Mouse (Mus musculus): ENCODE results near the gene Gm42417.

The Gm42417 gene

GRCm38 (mm10) chr1:36539186-36539585 lies at the start of gene Gm42417:
Gene Gm42417, minus strand, starts transcription at chr1:36539429.
- DNase-seq (ENCODE audit: low spot score) = no peak

- no peak for DNase-seq (ENCODE audit: low spot score)
Observed at GRCm38 (mm10) chr1:36587860-36588259, 48.6 kb upstream of the Gm42417 start.

GRCm38 (mm10) chr1:36586288-36586687 lies 47.1 kb upstream of the Gm42417 start:
- DNase-seq (ENCODE audit: low spot score) = no peak

GRCm38 (mm10) chr1:36583408-36584116 lies 44.3 kb upstream of the Gm42417 start:
- no peak for DNase-seq (ENCODE audit: low spot score)

- DNase-seq (ENCODE audit: low spot score) = no peak
Observed at GRCm38 (mm10) chr1:36582211-36582610, 43.0 kb upstream of the Gm42417 start.

GRCm38 (mm10) chr1:36581260-36581659 lies 42.0 kb upstream of the Gm42417 start:
- DNase-seq (ENCODE audit: low spot score) = no peak

GRCm38 (mm10) chr1:36580384-36581207 lies 41.4 kb upstream of the Gm42417 start:
- DNase-seq (ENCODE audit: low spot score) = peak; percentile 55

GRCm38 (mm10) chr1:36579974-36580383 lies 40.8 kb upstream of the Gm42417 start:
- DNase-seq (ENCODE audit: low spot score) = no peak

- no peak for DNase-seq (ENCODE audit: low spot score)
Observed at GRCm38 (mm10) chr1:36576991-36577675, 37.9 kb upstream of the Gm42417 start.

GRCm38 (mm10) chr1:36575347-36575746 lies 36.1 kb upstream of the Gm42417 start:
- DNase-seq (ENCODE audit: low spot score) = no peak

GRCm38 (mm10) chr1:36574196-36574955 lies 35.1 kb upstream of the Gm42417 start:
- no peak for DNase-seq (ENCODE audit: low spot score)

- DNase-seq (ENCODE audit: low spot score) = no peak
Observed at GRCm38 (mm10) chr1:36573524-36573923, 34.3 kb upstream of the Gm42417 start.

GRCm38 (mm10) chr1:36572709-36573108 lies 33.5 kb upstream of the Gm42417 start:
- DNase-seq (ENCODE audit: low spot score) = no peak

GRCm38 (mm10) chr1:36572140-36572700 lies 33.0 kb upstream of the Gm42417 start:
- DNase-seq (ENCODE audit: low spot score) = no peak

GRCm38 (mm10) chr1:36571627-36572026 lies 32.4 kb upstream of the Gm42417 start:
- no peak for DNase-seq (ENCODE audit: low spot score)

- DNase-seq (ENCODE audit: low spot score) = no peak
Observed at GRCm38 (mm10) chr1:36570320-36570719, 31.1 kb upstream of the Gm42417 start.

- DNase-seq (ENCODE audit: low spot score) = no peak
Observed at GRCm38 (mm10) chr1:36569694-36570276, 30.6 kb upstream of the Gm42417 start.

GRCm38 (mm10) chr1:36568776-36569175 lies 29.5 kb upstream of the Gm42417 start:
- no peak for DNase-seq (ENCODE audit: low spot score)

GRCm38 (mm10) chr1:36567818-36568603 lies 28.8 kb upstream of the Gm42417 start:
- DNase-seq (ENCODE audit: low spot score) = no peak

- DNase-seq (ENCODE audit: low spot score) = no peak
Observed at GRCm38 (mm10) chr1:36566425-36566824, 27.2 kb upstream of the Gm42417 start.
